Mouse (Mus musculus) yolk sac, embryonic 10.5 days (tissue): Measurements from ENCODE around the gene Herpud2.
"Not testable (repeated sequence)": the region's sequence is repeated elsewhere in the genome, so short reads cannot be mapped to it uniquely, and the experiment has no call there.

ENCODE experiments used
- DNase-seq: peaks from one replicate; pipeline ENCODE4 v3.0.0-alpha.2; 2017; ENCODE audit warnings: low spot score

The Herpud2 gene

GRCm38 (mm10) chr9:25145925-25146324, 5.7 kb downstream of the Herpud2 start:
- no peak for DNase-seq

- DNase-seq, result no peak
Measured at GRCm38 (mm10) chr9:25143950-25144349, 7.7 kb downstream of the Herpud2 start.

GRCm38 (mm10) chr9:25142988-25143387, 8.6 kb downstream of the Herpud2 start:
- no peak for DNase-seq

GRCm38 (mm10) chr9:25142041-25142440, 9.6 kb downstream of the Herpud2 start:
- no peak for DNase-seq

- DNase-seq, result no peak
Measured at GRCm38 (mm10) chr9:25140330-25140729, 11.3 kb downstream of the Herpud2 start.

- DNase-seq, result no peak
Measured at GRCm38 (mm10) chr9:25138900-25139299, 12.7 kb downstream of the Herpud2 start.

- no peak for DNase-seq
Measured at GRCm38 (mm10) chr9:25132920-25133319, 18.7 kb downstream of the Herpud2 start.

GRCm38 (mm10) chr9:25132253-25132652, 19.4 kb downstream of the Herpud2 start:
- no peak for DNase-seq

GRCm38 (mm10) chr9:25124048-25124447, 27.6 kb downstream of the Herpud2 start:
- DNase-seq, result no peak

GRCm38 (mm10) chr9:25123590-25123989, 28.0 kb downstream of the Herpud2 start:
- not testable (repeated sequence) for DNase-seq

- DNase-seq, result peak; percentile 30
Measured at GRCm38 (mm10) chr9:25104638-25105037, 47.0 kb downstream of the Herpud2 start.

GRCm38 (mm10) chr9:25102881-25103280, 48.7 kb downstream of the Herpud2 start:
- no peak for DNase-seq

GRCm38 (mm10) chr9:25090853-25091252, 60.8 kb downstream of the Herpud2 start:
- no peak for DNase-seq

- no peak for DNase-seq
Measured at GRCm38 (mm10) chr9:25089122-25089521, 62.5 kb downstream of the Herpud2 start, which contains the start of gene Gm10181. Gm10181 (plus strand) TSS chr9:25089422.

GRCm38 (mm10) chr9:25076505-25076904, 75.1 kb downstream of the Herpud2 start:
- no peak for DNase-seq

- peak; percentile 32 for DNase-seq
Measured at GRCm38 (mm10) chr9:25075977-25076376, 75.6 kb downstream of the Herpud2 start.

- DNase-seq, result no peak
Measured at GRCm38 (mm10) chr9:25072666-25073065, 79.0 kb downstream of the Herpud2 start.

- no peak for DNase-seq
Measured at GRCm38 (mm10) chr9:25058726-25059125, 92.9 kb downstream of the Herpud2 start.
